11 mouse cellular contexts compared by ENCODE assay signal in genomic region chr14:74521669-74522068, GRCm38 (mm10).
"Had no signal": no experiment of that assay in that cellular context is flagged by ENCODE, and none has a peak within 500 bp of the region (broad histone marks: within the 10 kb centered on the region; RNA-seq: fewer than 3 reads in every experiment).

No protein-coding gene starts in this region.

- DNase-seq: retina, postnatal 1 day; right cerebral cortex, adult 18-20 months; right cerebral cortex, postnatal 14 days; right cerebral cortex, postnatal 25 days; right cerebral cortex, postnatal 4 days; spleen, adult 18-20 months; thymus, adult 18-20 months; thymus, adult 2 months; thymus, postnatal 14 days; thymus, postnatal 25 days; thymus, postnatal 36 days had no signal
